ENCODE assay signal across 30 mouse cellular contexts in the genomic region with DNA sequence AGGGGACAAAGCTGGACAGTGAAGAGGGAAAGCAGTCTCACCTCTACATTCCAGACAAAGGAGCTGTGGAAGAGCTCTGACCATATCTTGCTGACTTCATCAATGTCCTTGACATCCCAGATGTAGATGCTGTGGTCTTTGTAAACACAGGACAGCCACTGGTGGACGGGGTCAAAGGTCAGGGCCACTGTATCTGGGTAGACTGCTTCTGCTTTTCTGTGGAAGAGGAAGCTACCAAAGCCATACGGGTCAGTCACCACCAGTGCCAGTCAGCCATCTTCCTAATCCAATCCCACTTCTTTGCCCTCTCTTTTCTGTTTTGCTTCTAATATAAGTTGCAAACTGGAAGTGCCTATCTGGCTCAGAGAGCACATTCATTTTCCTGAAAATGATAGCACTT. TPM values are rescaled to one million over a fixed set of nuclear protein-coding genes. Genes with fewer than 3 reads are reported as not detected.
DNase-seq lines count a peak whose midpoint lies in the region; ATAC-seq lines count a peak whose summit lies in the region.
"Had no signal": no experiment of that assay in that cellular context is flagged by ENCODE, and none has a peak within 500 bp of the region (broad histone marks: within the 10 kb centered on the region; RNA-seq: fewer than 3 reads in every experiment).

No protein-coding gene starts in this region.

- intact Hi-C loops in heart, postnatal 36 days (cut with DNase I), result no loop called here

- ATAC-seq in megakaryocyte, adult 5-6 weeks (ENCODE audit: poor library complexity, severe bottlenecking), result peak; percentile 81
- ATAC-seq: forebrain, embryonic 14.5 days; inflammation-experienced regulatory T-cells, adult 6 months; lung, postnatal 0 days; midbrain, embryonic 16.5 days; Patski had no signal

- peak; percentile 86 for DNase-seq in heart, adult 11 months
- DNase-seq in heart, postnatal 36 days, result no peak
- DNase-seq in 416B (ENCODE audit: low read depth) (peak; percentile 65), ES-CJ7 (ENCODE audit: low read depth, low spot score) (peak; percentile 21)
- no peak for DNase-seq in spleen, postnatal 10 days (ENCODE audit: low spot score in 2 of 2)
- DNase-seq in thymus, adult 18-20 months, result no peak
- no peak for DNase-seq in embryo, embryonic 10.5 days (ENCODE audit: low spot score)
- DNase-seq: B cell, adult 2 months; cerebellum, adult 18-20 months; cerebellum, postnatal 36 days; embryo, embryonic 11 days; gastrocnemius, postnatal 25 days; heart, postnatal 10 days; kidney, adult 11 months; kidney, postnatal 14 days; layer of hippocampus, adult 9-11 months; right cerebral cortex, postnatal 25 days; thymus, adult 2 months; thymus, postnatal 4 days had no signal

RNA-seq across cellular contexts. Expression of a gene that starts 14.9 kb away (rescaled TPM):
- under 1 TPM; 0.22 to 0.35 TPM for total RNA-seq in heart, postnatal 36 days (2021)
- 0.36 and 0.51 TPM in 2 replicates for total RNA-seq in megakaryocyte, adult 5-6 weeks (2015)
- total RNA-seq in megakaryocyte, adult 5-6 weeks (2017), result 0.84 and 1.1 TPM in 2 replicates

RNA-seq across cellular contexts. Expression of a gene that starts 15.2 kb away (rescaled TPM):
- 1 to 10 TPM; 1.5 to 1.9 TPM for total RNA-seq in heart, postnatal 36 days (2021)
- total RNA-seq in megakaryocyte, adult 5-6 weeks (2015), result 13.3 and 19.5 TPM in 2 replicates
- total RNA-seq in megakaryocyte, adult 5-6 weeks (2017), result 6.8 and 10.5 TPM in 2 replicates

RNA-seq across cellular contexts. Expression of a gene that starts 26.5 kb away (rescaled TPM):
- 10 to 100 TPM in 1 of 2 experiments, 1 to 10 TPM in 1; 6.0 to 11.4 TPM for total RNA-seq in heart, postnatal 36 days (2021)
- total RNA-seq in megakaryocyte, adult 5-6 weeks (2015), result 0.04 TPM in 1 of 2 replicates, not detected in the other
- total RNA-seq in megakaryocyte, adult 5-6 weeks (2017), result not detected in 2 replicates
- total RNA-seq: megakaryocyte progenitor cell, adult 5-6 weeks had no signal

RNA-seq across cellular contexts. Expression of a gene that starts 29.5 kb away (rescaled TPM):
- total RNA-seq in heart, postnatal 36 days (2021), result not detected
- total RNA-seq in megakaryocyte, adult 5-6 weeks (2015), result 0.55 TPM in 1 of 2 replicates, not detected in the other
- not detected in 2 replicates for total RNA-seq in megakaryocyte, adult 5-6 weeks (2017)
- total RNA-seq: adrenal gland, adult 18-20 months; G1E; gastrocnemius, postnatal 25 days; heart, adult 8-10 months; heart, postnatal 10 days; left cerebral cortex, postnatal 14 days had no signal

RNA-seq across cellular contexts. Expression of a gene that starts 33.0 kb away (rescaled TPM):
- 10 to 100 TPM; 58.8 to 61.7 TPM for total RNA-seq in heart, postnatal 36 days (2021)
- total RNA-seq in megakaryocyte, adult 5-6 weeks (2015), result 84.2 and 92.7 TPM in 2 replicates
- 30.2 and 48.2 TPM in 2 replicates for total RNA-seq in megakaryocyte, adult 5-6 weeks (2017)

Comparison
In these comparisons a context has a peak if more than half of its experiments do, and no peak if none do; other contexts are left out.
1. DNase-seq: peak in heart, adult 11 months (single experiment), 416B (single experiment) and ES-CJ7 (single experiment); none in heart, postnatal 36 days (0 of 2), spleen, postnatal 10 days (0 of 2), thymus, adult 18-20 months (0 of 2) and embryo, embryonic 10.5 days (single experiment).
2. RNA of a gene that starts 26.5 kb away (total RNA-seq): 6.0 to 11.4 TPM in heart, postnatal 36 days; 0.04 TPM in megakaryocyte, adult 5-6 weeks; every median in the first group is over 4 times any median in the second.